Mouse (Mus musculus): ENCODE measurements at regions not wholly inside any gene's neighbourhood (a gene's known extent, or its start where the extent isn't known, plus 50 kb on each side); places are given as distances from the start of the nearest gene placed in this dataset.

- no peak for DNase-seq (ENCODE audit: low spot score in 2 of 2)
Observed at GRCm38 (mm10) chrX:22898698-22899051, 466.2 kb downstream of the Klhl13 start.

GRCm38 (mm10) chrX:22898048-22898697, 466.7 kb downstream of the Klhl13 start:
- no peak for DNase-seq (ENCODE audit: low spot score in 2 of 2)

- DNase-seq (ENCODE audit: low spot score in 2 of 2): no peak
Observed at GRCm38 (mm10) chrX:22869791-22870190, 495.1 kb downstream of the Klhl13 start.

- no peak for DNase-seq (ENCODE audit: low spot score in 2 of 2)
Observed at GRCm38 (mm10) chrX:22849522-22850495, 515.1 kb downstream of the Klhl13 start.

GRCm38 (mm10) chrX:22848778-22849177, 516.1 kb downstream of the Klhl13 start:
- no peak for DNase-seq (ENCODE audit: low spot score in 2 of 2)

GRCm38 (mm10) chrX:22833226-22833625, 531.7 kb downstream of the Klhl13 start:
- no peak for DNase-seq (ENCODE audit: low spot score in 2 of 2)

- DNase-seq (ENCODE audit: low spot score in 2 of 2): no peak
Observed at GRCm38 (mm10) chrX:22805184-22805583, 559.7 kb downstream of the Klhl13 start.

GRCm38 (mm10) chrX:22769971-22770530, 594.8 kb downstream of the Klhl13 start:
- DNase-seq (ENCODE audit: low spot score in 2 of 2): no peak

- no peak for DNase-seq (ENCODE audit: low spot score in 2 of 2)
Observed at GRCm38 (mm10) chrX:22739235-22739634, 625.6 kb downstream of the Klhl13 start.

- peak in 1 of 2 experiments; percentile 4 for DNase-seq (ENCODE audit: low spot score in 2 of 2)
Observed at GRCm38 (mm10) chrX:22698179-22698578, 666.7 kb downstream of the Klhl13 start.

GRCm38 (mm10) chrX:22657722-22658342, 707.0 kb downstream of the Klhl13 start:
- DNase-seq (ENCODE audit: low spot score in 2 of 2): no peak
